Mouse (Mus musculus) small intestine, adult 2 months (tissue): ENCODE measurements around the gene Hcfc1r1.

ENCODE experiments used
- CTCF ChIP-seq: fragments of 200-500 bp; IDR thresholded peaks from 2 replicates; pipeline ENCODE4 v1.5.1; 2012; ENCODE audit warnings: low read depth, mild to moderate bottlenecking, control low read depth, inconsistent platforms, low read length, moderate library complexity, mixed read lengths; ENCODE audit not compliant: insufficient replicate concordance, insufficient read length; ENCODE audit errors: extremely low read depth
- POLR2A ChIP-seq: fragments of 200-500 bp; IDR thresholded peaks from 2 replicates; pipeline ENCODE4 v1.6.1; 2012; ENCODE audit warnings: low read depth, mild to moderate bottlenecking, control low read depth, inconsistent platforms, low read length, moderate library complexity

- TF ChIP-seq CTCF: peak; percentile 77
- TF ChIP-seq POLR2A: no peak; the same call in 1 of the 2 replicates
Measured at GRCm38 (mm10) chr17:23630195-23631020, 43.0 kb upstream of the Hcfc1r1 start.
